Mouse (Mus musculus) MEL (cell line): Measurements from ENCODE around the gene Gpr146. TPM values are rescaled to one million over a fixed set of nuclear protein-coding genes. Genes with fewer than 3 reads are reported as not detected.
A peak's percentile ranks its signal among the peaks of the same experiment; 100 is the strongest.

Experiments used
- DNase-seq: peaks from one replicate; pipeline ENCODE4 v3.0.0; 2011; ENCODE audit warnings: low read depth, low spot score
- H3K27ac ChIP-seq: 2 replicates; pipeline ENCODE4 v1.5.1; 2012; ENCODE audit warnings: low read depth, mild to moderate bottlenecking, control low read depth, low read length, moderate library complexity; ENCODE audit not compliant: control insufficient read depth
- H3K27me3 ChIP-seq, 2 experiments: fragments of 150-350 bp in 1 of 2; sonication (generic) in 1 of 2; 2 replicates each; pipeline ENCODE4 v1.6.1; 2012; ENCODE audit warnings: low read length in 2 of 2, mild to moderate bottlenecking in 2 of 2, improper control_type of control experiment in 1 of 2, moderate library complexity in 1 of 2; ENCODE audit not compliant: insufficient read depth in 2 of 2, control insufficient read depth in 1 of 2
- H3K36me3 ChIP-seq, 2 experiments: 2 replicates each; pipeline ENCODE4 v1.6.1; 2012 to 2014; ENCODE audit warnings: low read length in 2 of 2, improper control_type of control experiment in 1 of 2, inconsistent platforms in 1 of 2, mild to moderate bottlenecking in 1 of 2; ENCODE audit not compliant: insufficient read depth in 2 of 2, control insufficient read depth in 1 of 2
- H3K4me1 ChIP-seq, 2 experiments: fragments of 150-350 bp in 1 of 2; sonication (generic) in 1 of 2; 2 replicates each; pipeline ENCODE4 v1.6.1; 2012; ENCODE audit warnings: low read length in 2 of 2, improper control_type of control experiment in 1 of 2, mild to moderate bottlenecking in 1 of 2; ENCODE audit not compliant: insufficient read depth in 2 of 2, control insufficient read depth in 1 of 2
- H3K4me3 ChIP-seq, 2 experiments: fragments of 150-350 bp in 1 of 2; sonication (generic) in 1 of 2; 2 replicates each; pipeline ENCODE4 v1.5.1; 2012; ENCODE audit warnings: low read depth in 2 of 2, low read length in 2 of 2, mild to moderate bottlenecking in 2 of 2, moderate library complexity in 2 of 2, control low read depth in 1 of 2, improper control_type of control experiment in 1 of 2; ENCODE audit not compliant: control insufficient read depth in 1 of 2, insufficient read depth in 1 of 2
- H3K79me2 ChIP-seq: 2 replicates; pipeline ENCODE4 v1.6.1; 2012; ENCODE audit warnings: mild to moderate bottlenecking, low read length, moderate library complexity; ENCODE audit not compliant: control insufficient read depth, poor library complexity, insufficient read depth
- H3K9ac ChIP-seq: 2 replicates; pipeline ENCODE4 v1.6.1; 2012; ENCODE audit warnings: low read depth, mild to moderate bottlenecking, control low read depth, low read length, moderate library complexity; ENCODE audit not compliant: control insufficient read depth, poor library complexity, severe bottlenecking
- H3K9me3 ChIP-seq: fragments of 150-350 bp; sonication (generic); replicated peaks from 2 replicates; pipeline ENCODE4 v1.6.1; 2012; ENCODE audit warnings: mild to moderate bottlenecking, low read length, improper control_type of control experiment, moderate library complexity; ENCODE audit not compliant: insufficient read depth
- BHLHE40 ChIP-seq: IDR thresholded peaks from 2 replicates; pipeline ENCODE4 v1.6.1; 2012; ENCODE audit warnings: low read depth, mild to moderate bottlenecking, inconsistent platforms, low read length, improper control_type of control experiment, borderline replicate concordance
- CHD1 ChIP-seq: IDR thresholded peaks from 2 replicates; pipeline ENCODE4 v1.6.1; 2012; ENCODE audit warnings: low read depth, mild to moderate bottlenecking, inconsistent platforms, low read length, improper control_type of control experiment
- CHD2 ChIP-seq: IDR thresholded peaks from 2 replicates; pipeline ENCODE4 v1.6.1; 2011; ENCODE audit warnings: low read length, improper control_type of control experiment
- CTCF ChIP-seq, 3 experiments: IDR thresholded peaks in 2 of 3; conservative IDR thresholded peaks in 1 of 3; 2 replicates each; pipeline ENCODE4 v1.5.1; 2011 to 2012; ENCODE audit warnings: low read length in 3 of 3, low read depth in 2 of 3, mild to moderate bottlenecking in 2 of 3, improper control_type of control experiment in 1 of 3, inconsistent platforms in 1 of 3, mixed read lengths in 1 of 3, moderate library complexity in 1 of 3; ENCODE audit not compliant: control insufficient read depth in 1 of 3, insufficient read depth in 1 of 3, poor library complexity in 1 of 3, severe bottlenecking in 1 of 3
- E2F4 ChIP-seq: IDR thresholded peaks from 2 replicates; pipeline ENCODE4 v1.6.1; 2011; ENCODE audit warnings: low read depth, low read length, improper control_type of control experiment, borderline replicate concordance
- ELF1 ChIP-seq: IDR thresholded peaks from 2 replicates; pipeline ENCODE4 v1.6.1; 2014; ENCODE audit warnings: low read depth, mild to moderate bottlenecking, inconsistent platforms, low read length, improper control_type of control experiment, moderate library complexity
- EP300 ChIP-seq, 2 experiments: IDR thresholded peaks; 2 replicates each; pipeline ENCODE4 v1.6.1; 2011; ENCODE audit warnings: improper control_type of control experiment in 2 of 2, low read length in 2 of 2, low read depth in 1 of 2, mild to moderate bottlenecking in 1 of 2
- ETS1 ChIP-seq: IDR thresholded peaks from 2 replicates; pipeline ENCODE4 v1.6.1; 2012; ENCODE audit warnings: low read depth, mild to moderate bottlenecking, inconsistent platforms, low read length, improper control_type of control experiment, moderate library complexity
- GABPA ChIP-seq: IDR thresholded peaks from 2 replicates; pipeline ENCODE4 v1.6.1; 2012; ENCODE audit warnings: low read depth, mild to moderate bottlenecking, inconsistent platforms, low read length, improper control_type of control experiment, moderate library complexity
- GATA1 ChIP-seq: IDR thresholded peaks from 2 replicates; pipeline ENCODE4 v1.6.1; 2011; ENCODE audit warnings: low read depth, low read length, improper control_type of control experiment
- HCFC1 ChIP-seq: IDR thresholded peaks from 2 replicates; pipeline ENCODE4 v1.6.1; 2012; ENCODE audit warnings: low read depth, mild to moderate bottlenecking, inconsistent platforms, low read length, improper control_type of control experiment, moderate library complexity
- KAT2A ChIP-seq: conservative IDR thresholded peaks from 2 replicates; pipeline ENCODE4 v1.6.1; 2012; ENCODE audit warnings: low read depth, low read length, improper control_type of control experiment, inconsistent platforms
- MAFK ChIP-seq: IDR thresholded peaks from 2 replicates; pipeline ENCODE4 v1.6.1; 2011; ENCODE audit warnings: low read depth, mild to moderate bottlenecking, low read length, improper control_type of control experiment, borderline replicate concordance
- MAX ChIP-seq: IDR thresholded peaks from 2 replicates; pipeline ENCODE4 v1.6.1; 2011; ENCODE audit warnings: low read length, improper control_type of control experiment
- MAZ ChIP-seq: IDR thresholded peaks from 2 replicates; pipeline ENCODE4 v1.6.1; 2012; ENCODE audit warnings: low read depth, mild to moderate bottlenecking, inconsistent platforms, low read length, improper control_type of control experiment
- MEF2A ChIP-seq: IDR thresholded peaks from 2 replicates; pipeline ENCODE4 v1.6.1; 2014; ENCODE audit warnings: low read depth, mild to moderate bottlenecking, inconsistent platforms, low read length, improper control_type of control experiment; ENCODE audit not compliant: poor library complexity, insufficient replicate concordance, severe bottlenecking; ENCODE audit errors: extremely low read depth
- MXI1 ChIP-seq: IDR thresholded peaks from 2 replicates; pipeline ENCODE4 v1.6.1; 2011; ENCODE audit warnings: mild to moderate bottlenecking, low read depth, low read length, improper control_type of control experiment
- MYB ChIP-seq: IDR thresholded peaks from 2 replicates; pipeline ENCODE4 v1.6.1; 2011; ENCODE audit warnings: mild to moderate bottlenecking, low read depth, low read length, improper control_type of control experiment
- MYC ChIP-seq: IDR thresholded peaks from 2 replicates; pipeline ENCODE4 v1.6.1; 2011; ENCODE audit warnings: low read depth, mild to moderate bottlenecking, low read length, improper control_type of control experiment, moderate library complexity
- NELFE ChIP-seq: IDR thresholded peaks from 2 replicates; pipeline ENCODE4 v1.6.1; 2011; ENCODE audit warnings: low read depth, low read length, improper control_type of control experiment
- NRF1 ChIP-seq: IDR thresholded peaks from 2 replicates; pipeline ENCODE4 v1.6.1; 2014; ENCODE audit warnings: low read depth, mild to moderate bottlenecking, inconsistent platforms, low read length, improper control_type of control experiment, moderate library complexity; ENCODE audit not compliant: poor library complexity, insufficient read depth, severe bottlenecking
- POLR2A ChIP-seq, 2 experiments: IDR thresholded peaks; 2 replicates each; pipeline ENCODE4 v1.6.1; 2011 to 2012; ENCODE audit warnings: low read length in 2 of 2, mild to moderate bottlenecking in 2 of 2, control low read depth in 1 of 2, improper control_type of control experiment in 1 of 2, low read depth in 1 of 2, moderate library complexity in 1 of 2; ENCODE audit not compliant: control insufficient read depth in 1 of 2, insufficient read depth in 1 of 2, poor library complexity in 1 of 2
- POLR2AphosphoS2 ChIP-seq: IDR thresholded peaks from 2 replicates; pipeline ENCODE4 v1.6.1; 2011; ENCODE audit warnings: low read length, improper control_type of control experiment
- POLR2AphosphoS5 ChIP-seq: IDR thresholded peaks from 2 replicates; pipeline ENCODE4 v1.6.1; 2012; ENCODE audit warnings: low read depth, borderline replicate concordance, mild to moderate bottlenecking, inconsistent platforms, low read length, moderate library complexity, mixed read lengths
- RAD21 ChIP-seq: IDR thresholded peaks from 2 replicates; pipeline ENCODE4 v1.6.1; 2011; ENCODE audit warnings: mild to moderate bottlenecking, low read depth, low read length, improper control_type of control experiment
- RCOR1 ChIP-seq: IDR thresholded peaks from 2 replicates; pipeline ENCODE4 v1.6.1; 2012; ENCODE audit warnings: low read depth, mild to moderate bottlenecking, inconsistent platforms, low read length, improper control_type of control experiment
- SIN3A ChIP-seq: IDR thresholded peaks from 2 replicates; pipeline ENCODE4 v1.6.1; 2012; ENCODE audit warnings: low read length, improper control_type of control experiment, inconsistent platforms
- SMC3 ChIP-seq: IDR thresholded peaks from 2 replicates; pipeline ENCODE4 v1.6.1; 2011; ENCODE audit warnings: low read depth, low read length, improper control_type of control experiment
- TBP ChIP-seq: IDR thresholded peaks from 2 replicates; pipeline ENCODE4 v1.8.0; 2011; ENCODE audit warnings: low read depth, low read length, improper control_type of control experiment
- TCF12 ChIP-seq: IDR thresholded peaks from 2 replicates; pipeline ENCODE4 v1.6.1; 2014; ENCODE audit warnings: low read depth, mild to moderate bottlenecking, inconsistent platforms, low read length, improper control_type of control experiment, moderate library complexity
- UBTF ChIP-seq: IDR thresholded peaks from 2 replicates; pipeline ENCODE4 v1.6.1; 2012; ENCODE audit warnings: low read depth, mild to moderate bottlenecking, inconsistent platforms, low read length, improper control_type of control experiment, moderate library complexity, borderline replicate concordance; ENCODE audit not compliant: insufficient read depth
- USF2 ChIP-seq, 2 experiments: IDR thresholded peaks; 2 replicates each; pipeline ENCODE4 v1.6.1; 2011 to 2012; ENCODE audit warnings: improper control_type of control experiment in 2 of 2, low read length in 2 of 2, borderline replicate concordance in 1 of 2, inconsistent platforms in 1 of 2, low read depth in 1 of 2, mild to moderate bottlenecking in 1 of 2; ENCODE audit not compliant: insufficient read depth in 1 of 2
- ZC3H11A ChIP-seq: IDR thresholded peaks from 2 replicates; pipeline ENCODE4 v1.6.1; 2012; ENCODE audit warnings: low read depth, mild to moderate bottlenecking, inconsistent platforms, low read length, improper control_type of control experiment
- ZKSCAN1 ChIP-seq: IDR thresholded peaks from 2 replicates; pipeline ENCODE4 v1.6.1; 2012; ENCODE audit warnings: low read depth, mild to moderate bottlenecking, inconsistent platforms, low read length, improper control_type of control experiment, moderate library complexity
- ZMIZ1 ChIP-seq: IDR thresholded peaks from 2 replicates; pipeline ENCODE4 v1.6.1; 2012; ENCODE audit warnings: low read depth, mild to moderate bottlenecking, inconsistent platforms, low read length, improper control_type of control experiment, moderate library complexity
- ZNF384 ChIP-seq: IDR thresholded peaks from 2 replicates; pipeline ENCODE4 v1.6.1; 2012; ENCODE audit warnings: low read depth, mild to moderate bottlenecking, inconsistent platforms, low read length, improper control_type of control experiment
- polyA plus RNA-seq, 2 experiments: library from polyadenylated mRNA; stranded (reverse) in 1 of 2; unstranded in 1 of 2; fragments of >175 nt in 1 of 2; fragments of >200 nt in 1 of 2; gene quantifications; 2 replicates each; pipeline versions ENCODE4 v1.2.1 to v1.2.4; 2012; ENCODE audit warnings: low replicate concordance in 2 of 2, low read depth in 1 of 2; ENCODE audit not compliant: insufficient read length in 2 of 2, insufficient read depth in 1 of 2, missing spikeins in 1 of 2
- total RNA-seq: library from RNA; depleted of rRNA; stranded (reverse); fragments of 300-350 nt; gene quantifications from 2 replicates; pipeline ENCODE4 v1.2.3, GENCODE M21; 2012

The Gpr146 gene
- total and polyA plus RNA-seq, 3 experiments: 0.92 to 4.5 TPM; not detected in 1

DNA sequence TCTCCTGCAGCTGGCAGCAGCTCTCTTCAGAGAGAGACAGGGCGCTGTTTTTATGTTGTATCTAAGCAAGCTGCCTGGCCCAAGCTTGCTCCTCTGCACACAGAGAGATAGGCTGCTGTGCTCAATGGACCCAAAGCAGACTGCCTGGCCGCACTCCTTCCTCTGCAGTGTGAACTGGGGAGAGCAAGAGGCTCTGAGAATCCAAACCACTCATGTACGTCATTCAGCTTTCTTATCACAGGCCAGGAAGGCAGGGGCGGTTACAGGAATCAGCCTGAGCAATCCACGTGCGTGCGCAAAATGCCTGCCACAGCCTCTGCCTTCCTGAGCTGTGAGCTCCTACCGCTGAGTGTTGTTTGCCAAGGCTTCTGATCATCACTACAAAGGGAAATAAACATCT is 5.3 kb downstream of the Gpr146 start:
- peak overlapping the region; percentile 98 for H3K27ac ChIP-seq
- H3K9me3 ChIP-seq: no peaks in the 10 kb centered on the region
- H3K27me3 ChIP-seq: no peaks in the 10 kb centered on the region
- peak overlapping the region; percentile 74 for H3K9ac ChIP-seq
- peaks cover 16% of the 10 kb centered on the region for H3K79me2 ChIP-seq
- H3K4me3 ChIP-seq: peak overlapping the region; percentile 24 to 27; a peak in 3 of 4 replicates
- peak; percentile 93 for DNase-seq
- H3K4me1 ChIP-seq: peaks cover 21 to 44% of the 10 kb centered on the region in 2 experiments
- peaks cover 0 to 39% of the 10 kb centered on the region in 2 experiments; a peak in 2 of 4 replicates for H3K36me3 ChIP-seq
- TF ChIP-seq ELF1 (no peak), TBP (no peak; the same call in 1 of the 2 replicates), USF2 (IDR thresholded peaks at IDR 0.05; ENCODE audit: borderline replicate concordance in 1 of 2, insufficient read depth in 1 of 2, low read depth in 1 of 2, low read length in 2 of 2) (no peak), BHLHE40 (peak; percentile 95), NELFE (peak; percentile 65), POLR2A (IDR thresholded peaks at IDR 0.05; ENCODE audit: control insufficient read depth in 1 of 2, insufficient read depth in 1 of 2, low read depth in 1 of 2, low read length in 2 of 2, poor library complexity in 1 of 2) (peak; percentile 39 to 65; a peak in 1 of 4 replicates), NRF1 (peak; percentile 59; the same call in 1 of the 2 replicates), MAFK (no peak), MEF2A (peak; percentile 55; the same call in 1 of the 2 replicates), HCFC1 (peak; percentile 45), GATA1 (peak; percentile 84), MXI1 (peak; percentile 99), MYC (peak; percentile 97), UBTF (no peak), MAX (peak; percentile 97), ZC3H11A (no peak), CHD1 (0 out of 2 replicates have a peak, but pooled peaks have one; percentile 32), E2F4 (no peak), GABPA (0 out of 2 replicates have a peak, but pooled peaks have one; percentile 17), RCOR1 (peak; percentile 37; the same call in 1 of the 2 replicates), RAD21 (no peak), EP300 (IDR thresholded peaks at IDR 0.05; ENCODE audit: low read depth in 1 of 2, low read length in 2 of 2) (peak in 1 of 2 experiments; percentile 85; a peak in 3 of 4 replicates), CTCF (IDR thresholded peaks at IDR 0.05 in 2 of 3, conservative IDR thresholded peaks at IDR 0.05 in 1 of 3; ENCODE audit: control insufficient read depth in 1 of 3, insufficient read depth in 1 of 3, low read depth in 2 of 3, low read length in 3 of 3, poor library complexity in 1 of 3, severe bottlenecking in 1 of 3) (no peak), SIN3A (peak; percentile 90), TCF12 (peak; percentile 85), KAT2A (peak; percentile 16; the same call in 1 of the 2 replicates), ETS1 (peak; percentile 98), MYB (peak; percentile 71), MAZ (peak; percentile 83), CHD2 (no peak), ZMIZ1 (no peak), ZNF384 (peak; percentile 39; the same call in 1 of the 2 replicates), ZKSCAN1 (no peak), POLR2AphosphoS5 (no peak), SMC3 (no peak), POLR2AphosphoS2 (no peak; the same call in 1 of the 2 replicates)
